Mouse (Mus musculus): ENCODE results near the gene Gm12845.
"Not testable (repeated sequence)": the region's sequence is repeated elsewhere in the genome, so short reads cannot be mapped to it uniquely, and the experiment has no call there.

Gm12845 gene

DNA sequence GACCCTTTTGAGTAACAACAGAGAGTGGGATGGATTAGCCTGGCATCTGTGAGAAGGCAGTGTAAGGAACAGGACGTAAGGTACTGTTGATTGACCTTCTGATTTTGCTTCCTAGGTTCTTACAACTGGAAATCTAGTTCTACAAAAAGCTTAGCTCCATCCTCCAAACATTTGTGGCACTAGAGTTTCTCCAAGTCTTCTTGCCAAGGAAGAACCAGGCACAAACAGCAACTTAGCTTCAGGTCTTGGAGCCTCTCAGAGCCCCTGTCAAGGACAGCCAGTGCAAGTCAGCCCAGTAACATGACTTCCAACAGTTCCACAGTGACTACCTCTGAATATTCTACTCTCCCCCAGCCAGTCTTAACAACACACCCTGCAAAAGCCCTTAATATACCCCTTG is at the start of gene Gm12845:
TSS of gene Gm12845 (plus strand) at position 301 of the 400 bp plus-strand sequence.
- no peak for DNase-seq (ENCODE audit: low spot score)

DNA sequence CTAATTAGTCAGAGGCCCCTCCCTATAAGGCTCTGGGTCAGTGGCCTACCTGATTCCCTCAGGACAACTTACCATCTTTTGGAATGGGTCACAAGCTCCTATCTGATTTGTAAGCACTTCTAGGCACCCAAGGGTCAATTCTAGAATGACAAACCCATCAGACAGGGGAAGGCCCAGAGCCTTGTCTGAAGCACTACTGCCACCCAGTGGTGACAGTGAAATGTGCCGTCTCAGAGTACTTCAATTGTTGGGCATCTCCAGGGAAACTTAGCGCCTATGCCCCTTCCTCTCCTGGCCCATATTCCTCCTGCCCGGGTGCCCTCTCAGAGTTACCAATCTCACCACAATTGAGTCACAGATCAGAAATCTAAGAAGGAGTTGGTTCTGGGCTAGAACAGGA is 47.3 kb upstream of the Gm12845 start:
- DNase-seq (ENCODE audit: low spot score), result peak; percentile 42

DNA sequence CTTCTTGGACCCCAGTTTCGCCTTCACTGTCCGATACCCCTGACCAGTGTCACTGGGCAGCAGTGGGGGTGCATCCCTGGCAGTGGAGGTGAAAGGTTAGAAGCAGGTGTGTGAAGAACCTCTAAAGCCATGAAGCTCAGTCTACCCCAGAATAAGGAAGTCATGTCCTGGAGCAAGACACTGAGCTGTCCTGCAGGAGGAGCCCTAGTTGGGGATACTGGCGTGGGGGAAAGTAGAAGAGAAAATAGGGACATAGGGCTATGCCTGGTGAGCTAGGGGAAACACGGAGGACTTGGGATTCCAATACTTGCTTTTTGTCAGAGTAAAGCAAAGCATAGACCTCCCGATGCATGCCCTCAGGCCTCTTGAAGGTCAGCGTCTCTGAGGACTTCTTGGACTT is 43.2 kb upstream of the Gm12845 start:
- DNase-seq (ENCODE audit: low spot score), result no peak

DNA sequence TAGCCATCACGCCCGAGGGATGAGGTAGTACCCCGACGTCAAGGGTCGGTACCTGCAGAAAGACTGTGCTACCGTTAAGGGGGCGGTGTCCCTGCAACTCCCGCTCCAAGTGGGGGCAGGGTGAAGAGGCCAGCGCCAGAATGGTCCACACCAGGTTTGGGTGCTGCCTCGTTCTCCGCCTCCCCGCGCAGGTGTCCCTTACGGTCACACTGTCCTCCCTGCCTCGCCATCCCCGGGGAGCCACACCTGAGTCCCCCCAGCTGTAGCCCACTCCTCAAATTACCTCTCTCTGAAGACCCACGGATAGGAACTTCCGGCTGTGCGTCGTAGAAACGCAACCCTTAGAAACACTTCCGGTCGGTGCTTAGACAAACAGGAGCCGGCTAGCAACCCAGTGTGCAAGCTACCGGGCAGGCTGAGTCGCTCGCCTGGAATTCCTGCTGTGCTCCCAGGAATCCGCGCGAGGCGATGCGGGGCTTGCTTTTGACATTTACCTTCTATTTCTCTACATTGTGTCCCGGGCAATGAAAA is 42.2 kb upstream of the Gm12845 start, which contains the start of gene Dmap1:
TSS of gene Dmap1 (minus strand) at position 343 of the 531 bp plus-strand sequence.
- DNase-seq (ENCODE audit: low spot score), result peak; percentile 87

DNA sequence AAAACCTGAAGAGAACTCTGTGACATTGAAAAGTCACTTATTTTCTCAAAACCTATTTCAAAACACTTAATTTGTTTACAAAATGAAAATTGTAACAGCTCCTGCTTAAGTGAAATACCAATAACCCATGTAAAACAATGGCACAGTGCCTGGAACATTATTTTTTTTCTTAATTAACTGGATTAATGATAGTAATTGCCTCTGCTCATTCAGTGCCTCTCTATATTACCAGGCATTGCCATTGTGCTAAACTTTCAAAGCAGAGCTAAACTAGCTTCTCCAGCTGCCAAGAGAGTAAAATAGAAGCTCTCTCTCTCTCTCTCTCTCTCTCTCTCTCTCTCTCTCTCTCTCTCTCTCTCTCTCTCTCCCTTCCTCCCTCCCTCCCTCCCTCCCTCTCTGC is 41.7 kb upstream of the Gm12845 start:
- DNase-seq (ENCODE audit: low spot score), result no peak

DNA sequence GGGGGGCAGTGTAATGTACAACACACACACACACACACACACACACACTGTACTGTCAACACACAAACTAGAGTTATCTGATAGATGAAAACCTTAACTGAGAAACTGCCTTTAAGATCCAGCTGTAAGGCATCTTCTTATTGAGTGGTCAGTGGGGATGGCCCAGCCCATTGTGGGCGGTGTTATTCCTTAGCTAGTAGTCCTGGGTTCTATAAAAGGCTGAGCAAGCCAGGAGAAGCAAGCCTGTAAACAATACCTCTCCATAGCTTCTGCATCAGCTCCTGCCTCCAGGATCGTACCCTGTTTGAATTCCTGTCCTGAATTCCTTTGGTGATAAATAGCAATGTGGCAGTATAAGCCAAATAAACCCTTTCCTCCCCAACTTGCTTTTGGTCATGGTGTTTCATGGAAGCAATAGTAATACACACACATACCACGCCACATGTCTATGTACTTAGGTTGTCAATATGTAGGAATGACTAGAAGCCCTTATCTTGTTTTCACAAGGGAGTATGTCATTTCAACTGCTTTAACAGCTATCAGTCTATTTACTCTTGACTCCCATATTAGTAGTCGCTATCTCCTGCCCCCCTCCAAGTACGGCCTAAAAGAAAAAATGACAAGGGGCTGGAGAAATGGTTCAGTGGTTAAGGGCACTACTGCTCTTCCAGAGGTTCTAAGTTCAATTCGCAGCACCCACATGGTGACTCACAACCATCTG is 41.0 kb upstream of the Gm12845 start:
- no peak for DNase-seq (ENCODE audit: low spot score)

DNA sequence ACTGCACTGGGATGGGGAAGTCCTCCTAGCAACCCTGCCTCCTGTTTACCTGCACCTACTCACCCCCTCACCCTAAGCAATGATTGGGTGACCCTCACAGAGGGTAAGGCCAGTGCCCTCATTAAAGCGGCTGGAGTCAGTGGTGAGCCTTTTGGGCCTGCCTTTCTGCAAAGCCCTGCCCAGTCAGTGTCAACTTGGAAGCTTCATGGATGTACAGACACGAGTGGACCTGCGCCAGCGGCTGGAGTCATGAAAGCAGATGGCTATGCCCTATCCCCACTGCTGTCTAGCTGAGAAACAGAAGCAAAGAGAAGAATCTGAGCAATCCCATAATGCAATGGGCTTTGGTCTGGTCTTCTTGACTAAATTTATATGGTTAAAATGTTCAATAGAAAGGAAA is 37.9 kb upstream of the Gm12845 start:
- DNase-seq (ENCODE audit: low spot score), result no peak

DNA sequence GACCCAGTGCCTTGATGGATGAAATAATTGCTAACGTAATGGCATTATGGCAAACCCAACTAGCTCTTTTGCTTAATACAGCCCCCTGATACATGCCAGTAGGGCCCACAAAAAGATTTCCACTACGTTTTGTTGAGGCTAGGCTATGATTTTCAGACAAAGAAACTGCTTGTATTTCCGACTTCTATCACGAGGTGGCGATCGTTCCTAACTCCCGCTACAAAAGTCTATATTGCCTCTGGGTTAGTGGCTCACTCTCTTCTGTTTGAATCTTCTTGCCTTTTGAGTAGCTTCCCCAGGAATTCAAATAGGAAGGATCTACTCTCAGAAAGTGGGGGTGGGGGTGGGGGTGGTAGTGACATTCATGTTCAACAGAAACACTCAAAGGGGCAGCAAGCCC is 18.9 kb upstream of the Gm12845 start:
- no peak for DNase-seq (ENCODE audit: low spot score)

DNA sequence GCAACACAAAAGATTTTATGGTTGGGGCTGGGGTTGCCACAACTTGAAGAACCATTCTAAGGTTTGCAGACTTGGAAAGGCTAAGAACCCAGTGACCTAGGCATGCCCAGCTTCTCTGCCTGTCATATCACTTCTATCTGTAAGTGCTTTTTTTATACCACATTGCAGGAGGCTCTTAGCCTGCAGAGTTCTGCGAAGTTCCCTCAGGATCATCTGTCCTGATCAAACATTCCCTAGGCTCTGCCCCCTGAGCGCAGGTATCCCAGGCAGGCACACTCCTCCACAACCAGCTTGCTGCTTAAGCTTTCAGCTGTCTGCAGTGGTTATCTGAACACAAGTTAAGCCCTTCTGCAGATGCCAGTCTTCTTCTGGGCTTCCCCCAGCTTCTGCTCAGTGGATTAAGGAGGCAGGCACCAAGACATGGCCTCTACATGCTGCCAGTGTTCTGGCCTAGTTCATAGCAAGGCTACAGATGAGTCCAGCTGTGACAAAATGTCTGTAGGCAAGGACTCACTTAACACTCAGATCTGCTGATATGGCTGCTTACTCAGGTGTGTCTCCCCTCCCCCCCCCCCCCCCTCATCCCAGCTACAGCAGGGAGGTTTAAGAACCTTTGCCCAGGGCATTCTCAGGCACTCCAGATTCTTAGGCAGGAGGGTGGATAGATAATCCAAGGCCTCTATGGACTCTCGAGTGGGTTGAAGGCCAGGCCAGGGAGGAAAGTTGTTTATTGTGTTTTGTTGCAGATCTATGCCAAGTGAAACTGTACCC is 15.2 kb upstream of the Gm12845 start:
- DNase-seq (ENCODE audit: low spot score), result no peak

DNA sequence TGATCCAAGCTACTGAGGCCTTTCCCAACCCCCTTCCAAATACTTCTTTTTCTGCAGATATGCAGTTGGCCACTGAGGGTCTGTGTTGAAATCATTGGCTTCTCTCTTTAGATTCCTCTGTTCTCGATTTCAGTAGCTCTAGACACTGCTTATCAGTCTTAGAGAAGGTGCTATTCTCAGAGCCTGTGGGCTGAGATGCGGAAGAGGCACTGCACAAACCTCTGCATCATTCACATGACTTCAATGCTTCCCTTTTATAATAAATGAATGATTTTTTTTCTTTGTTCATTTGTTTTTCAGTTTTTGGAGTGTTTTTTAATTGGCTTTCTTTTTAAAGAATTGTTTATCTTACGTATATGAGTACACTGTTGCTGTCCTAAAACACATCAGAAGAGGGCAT is 11.9 kb upstream of the Gm12845 start:
- DNase-seq (ENCODE audit: low spot score), result no peak

DNA sequence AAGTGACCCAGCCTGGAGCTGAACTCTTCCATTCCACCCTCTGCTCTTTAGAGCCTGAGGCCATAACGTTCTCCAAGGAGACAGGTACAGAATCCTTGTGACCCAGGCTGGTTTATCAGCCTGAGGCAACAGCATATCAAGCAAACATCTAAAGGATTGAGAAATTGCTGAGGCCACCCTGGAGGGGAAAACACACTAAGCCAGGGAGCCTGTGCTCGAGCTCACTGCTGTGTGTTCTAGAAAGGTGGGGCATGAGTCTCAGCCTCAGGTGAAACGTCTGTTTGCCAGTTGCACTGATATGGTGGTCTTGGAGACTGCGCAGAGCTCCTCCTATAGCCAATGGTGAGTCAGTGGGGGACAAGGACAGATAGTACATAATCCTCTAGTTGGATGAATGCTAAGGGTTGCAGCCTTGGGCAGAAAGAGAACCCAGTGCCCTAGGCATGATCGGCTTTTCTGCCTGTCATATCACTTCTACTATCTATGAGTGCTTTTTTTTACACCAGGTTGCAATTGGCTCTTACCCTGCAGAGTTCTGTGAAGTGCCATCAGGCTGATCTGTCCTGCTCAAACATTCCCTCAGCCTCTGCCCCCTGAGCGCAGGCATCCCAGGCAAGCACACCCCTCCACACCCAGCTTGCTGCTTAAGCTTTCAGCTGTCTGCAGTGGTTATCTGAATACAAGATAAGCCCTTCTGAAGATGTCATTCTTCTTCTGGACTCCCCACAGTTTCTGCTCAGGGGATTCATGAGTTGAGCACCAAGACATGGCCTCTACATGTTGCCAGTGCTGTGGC is 10.7 kb upstream of the Gm12845 start:
- DNase-seq (ENCODE audit: low spot score), result no peak

DNA sequence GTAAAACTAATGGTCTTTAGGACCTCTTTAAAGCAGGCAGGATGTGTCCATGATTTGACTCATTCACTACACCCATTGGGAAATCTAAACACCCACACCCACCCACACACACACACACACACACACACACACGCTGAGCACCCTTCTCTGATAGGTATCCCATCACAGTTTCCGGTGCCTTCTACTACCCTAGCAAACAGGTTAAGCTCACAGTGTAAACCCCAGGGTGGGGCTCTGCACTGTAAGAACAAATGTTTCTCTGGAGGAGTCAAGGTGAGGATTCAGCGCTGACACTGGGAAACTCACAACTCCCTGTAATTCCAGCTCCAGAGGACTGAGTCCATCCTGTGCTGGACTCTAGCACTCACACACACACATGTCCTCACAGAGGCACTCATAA is 7.7 kb downstream of the Gm12845 start:
- DNase-seq (ENCODE audit: low spot score), result no peak

DNA sequence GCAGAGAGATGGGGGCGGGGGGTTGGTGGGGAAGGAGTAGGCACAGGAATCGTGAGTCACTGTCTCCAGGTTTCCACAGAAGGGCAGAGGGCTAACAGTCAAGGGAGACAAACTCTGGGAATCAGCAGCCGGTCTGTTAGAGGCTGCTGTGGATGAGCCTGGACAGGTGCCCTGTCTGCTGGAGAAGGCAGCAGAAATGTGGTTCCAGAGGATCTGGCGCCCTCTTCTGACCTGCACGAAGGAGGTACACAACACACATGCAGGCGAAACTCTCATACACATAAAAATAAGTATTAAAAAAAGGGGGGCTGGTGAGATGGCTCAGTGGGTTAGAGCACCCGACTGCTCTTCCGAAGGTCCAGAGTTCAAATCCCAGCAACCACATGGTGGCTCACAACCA is 13.3 kb downstream of the Gm12845 start:
- no peak for DNase-seq (ENCODE audit: low spot score)

DNA sequence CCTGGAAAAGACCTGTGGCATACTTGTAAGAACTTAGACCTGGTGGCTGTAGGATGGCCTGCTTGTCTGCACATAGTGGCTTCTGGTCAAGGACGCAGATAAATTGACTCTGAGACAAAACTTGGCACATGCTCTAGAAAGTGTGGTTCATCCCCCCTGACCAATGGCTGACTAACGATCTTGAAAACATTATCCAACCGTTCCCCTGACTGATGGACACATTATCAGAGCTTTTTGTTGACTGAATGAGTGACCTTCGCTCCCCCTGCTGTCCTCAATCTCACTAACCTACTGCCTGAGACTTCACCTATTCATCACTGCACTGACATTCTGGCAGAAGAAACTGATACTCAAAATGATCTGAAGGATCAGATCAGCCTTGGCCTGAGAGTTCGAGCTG is 28.3 kb downstream of the Gm12845 start:
- not testable (repeated sequence) for DNase-seq (ENCODE audit: low spot score)

DNA sequence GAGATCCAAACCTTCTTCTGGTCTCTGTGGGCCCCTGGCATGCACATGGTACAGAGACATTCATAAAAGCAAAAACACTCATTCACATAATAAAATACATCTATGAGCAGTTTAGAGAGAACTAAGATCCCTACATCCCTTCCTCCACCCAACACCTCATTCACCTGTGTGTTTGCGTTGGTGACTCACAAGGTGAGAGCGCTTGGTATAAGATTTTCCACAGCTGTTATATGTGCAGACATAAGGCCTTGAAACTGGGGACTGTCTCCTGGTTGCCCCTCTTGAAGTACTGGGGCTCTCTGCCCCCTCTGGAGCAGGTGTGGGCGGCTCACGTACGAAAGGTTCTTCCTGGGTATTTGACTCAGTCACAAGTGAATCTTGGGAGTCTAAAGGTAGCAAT is 35.9 kb downstream of the Gm12845 start:
- DNase-seq (ENCODE audit: low spot score), result no peak

DNA sequence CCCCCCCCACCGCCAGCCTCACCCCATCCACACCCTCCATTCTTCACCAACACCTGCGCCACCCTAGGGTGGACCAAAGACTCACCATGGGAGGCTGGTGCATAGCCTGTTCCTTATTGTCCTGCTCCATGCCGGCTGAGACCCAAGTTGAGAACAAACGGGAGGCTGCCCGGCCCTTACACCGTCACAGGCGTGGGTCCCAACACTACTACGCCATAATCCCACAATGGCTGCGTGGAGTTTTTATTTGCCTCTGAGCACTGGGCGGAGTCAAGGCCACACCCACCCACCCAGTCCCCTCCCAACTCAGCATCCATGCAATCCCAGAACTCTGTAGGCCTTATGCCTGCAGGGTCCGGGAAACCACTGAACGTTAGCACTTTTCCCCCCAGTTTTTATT is 41.2 kb downstream of the Gm12845 start, which contains the start of gene Klf17:
TSS of gene Klf17 (minus strand) at position 233 of the 400 bp plus-strand sequence.
- DNase-seq (ENCODE audit: low spot score), result no peak

DNA sequence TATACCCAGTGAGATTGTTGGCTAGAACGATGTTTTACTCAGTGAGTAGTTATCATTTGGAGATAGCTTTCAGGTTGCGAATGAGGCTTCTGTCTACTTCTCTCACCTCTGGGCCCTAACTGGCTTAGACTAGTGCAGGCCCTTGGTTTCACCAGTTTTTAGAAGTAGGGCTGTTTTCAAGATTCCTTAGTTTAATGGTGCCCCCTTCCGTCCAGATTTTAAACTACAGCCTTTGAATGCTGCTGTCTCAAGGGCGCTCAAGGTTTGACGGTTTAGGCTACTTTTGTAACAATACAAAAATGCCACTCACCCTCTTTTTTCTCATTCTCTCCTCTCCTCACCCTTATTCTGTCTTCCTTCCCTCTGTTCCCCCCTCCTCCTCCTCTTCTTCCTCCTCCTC is 46.7 kb downstream of the Gm12845 start:
- peak; percentile 43 for DNase-seq (ENCODE audit: low spot score)

DNA sequence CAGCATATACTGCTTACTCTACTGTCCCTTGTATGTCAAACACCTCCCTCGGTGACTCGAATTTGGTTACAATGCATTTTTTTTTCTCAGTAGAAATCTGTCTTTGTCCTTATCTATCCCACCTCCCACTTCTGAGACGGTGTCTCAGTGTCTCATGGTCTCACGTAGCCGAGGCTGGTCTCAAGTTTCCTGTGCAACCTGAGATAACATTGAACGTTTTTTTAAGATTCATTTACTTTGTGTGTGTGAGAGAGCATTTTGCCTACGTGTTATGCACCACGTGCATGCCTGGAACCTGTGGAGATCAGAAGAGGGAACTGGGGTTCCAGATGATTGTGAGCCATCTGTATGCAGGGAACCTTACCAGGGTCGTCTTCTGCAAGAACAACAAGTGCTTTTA is 48.7 kb downstream of the Gm12845 start:
- DNase-seq (ENCODE audit: low spot score), result no peak

All from testis, postnatal 14 days (tissue).